Mouse (Mus musculus) heart, adult 2 months (tissue): ENCODE measurements around the gene Irf2bp2.

Experiments used
- CTCF ChIP-seq: fragments of 200-600 bp; IDR thresholded peaks from 2 replicates; pipeline ENCODE4 v1.8.1; 2022; ENCODE audit warnings: antibody characterized with exemption, mild to moderate bottlenecking, moderate library complexity
- EP300 ChIP-seq: fragments of 200-500 bp; IDR thresholded peaks from 2 replicates; pipeline ENCODE4 v1.6.1; 2011; ENCODE audit warnings: low read depth, low read length, control low read depth; ENCODE audit not compliant: insufficient read depth
- POLR2A ChIP-seq: fragments of 200-500 bp; IDR thresholded peaks from 2 replicates; pipeline ENCODE4 v1.6.1; 2011; ENCODE audit warnings: mild to moderate bottlenecking, low read depth, low read length, control low read depth; ENCODE audit not compliant: insufficient read depth

DNA sequence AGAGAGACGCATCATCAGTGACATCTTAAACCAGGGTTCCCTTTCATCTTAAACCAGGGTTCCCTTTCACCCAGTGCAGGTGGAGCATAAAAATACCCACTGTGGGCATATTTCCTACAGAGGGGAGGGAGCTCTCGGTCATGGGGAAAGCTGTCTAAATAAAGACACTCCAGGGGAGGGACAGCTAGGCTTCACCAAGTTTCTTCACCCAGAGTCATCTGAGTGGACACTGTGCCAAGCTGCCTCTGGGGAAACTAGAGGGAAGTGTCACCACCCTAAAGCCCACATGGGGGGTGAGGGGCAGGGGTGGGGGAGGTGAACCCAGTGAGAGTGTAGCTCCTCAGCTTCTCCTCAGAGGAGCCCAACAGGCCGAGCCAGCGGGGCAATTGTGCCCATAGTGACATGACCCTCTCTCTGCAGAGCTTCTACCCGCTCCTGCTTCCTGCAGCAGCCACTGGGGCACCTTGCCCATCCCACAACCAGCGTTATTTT lies 27.8 kb downstream of the Irf2bp2 start:
- no peak for TF ChIP-seq POLR2A
- TF ChIP-seq CTCF = peak; percentile 32
- TF ChIP-seq EP300 = peak; percentile 45; the same call in 1 of the 2 replicates
